Mouse (Mus musculus): ENCODE measurements around the gene Celf2.

Celf2 gene

GRCm38 (mm10) chr2:6923738-6924474 lies 585.5 kb downstream of the Celf2 start:
- DNase-seq (ENCODE audit: low read depth, low spot score): no peak

- no peak for DNase-seq (ENCODE audit: low read depth, low spot score)
Observed at GRCm38 (mm10) chr2:6915386-6915785, 594.0 kb downstream of the Celf2 start.

DNA sequence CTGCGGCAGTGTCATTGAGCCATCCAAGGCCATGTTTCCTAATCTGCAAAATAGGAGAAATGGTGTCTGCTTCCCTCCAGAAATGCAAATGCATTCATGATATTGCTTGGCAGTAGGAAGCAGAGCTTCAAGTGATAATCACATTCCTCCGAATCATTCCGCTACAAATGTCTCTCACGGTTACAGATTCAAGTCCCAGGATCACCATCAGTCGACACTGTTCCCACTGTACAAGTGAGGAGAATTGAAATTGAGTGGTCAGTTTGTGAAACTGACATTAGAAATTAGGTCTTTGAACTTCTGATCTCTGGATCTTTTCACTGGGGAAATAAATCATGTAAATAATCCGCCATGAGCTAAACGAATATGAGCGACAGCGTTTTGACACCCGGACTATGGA lies 596.0 kb downstream of the Celf2 start:
- DNase-seq (ENCODE audit: low read depth, low spot score): no peak

- DNase-seq (ENCODE audit: low read depth, low spot score): no peak
Observed at GRCm38 (mm10) chr2:6911932-6912331, 597.4 kb downstream of the Celf2 start.

DNA sequence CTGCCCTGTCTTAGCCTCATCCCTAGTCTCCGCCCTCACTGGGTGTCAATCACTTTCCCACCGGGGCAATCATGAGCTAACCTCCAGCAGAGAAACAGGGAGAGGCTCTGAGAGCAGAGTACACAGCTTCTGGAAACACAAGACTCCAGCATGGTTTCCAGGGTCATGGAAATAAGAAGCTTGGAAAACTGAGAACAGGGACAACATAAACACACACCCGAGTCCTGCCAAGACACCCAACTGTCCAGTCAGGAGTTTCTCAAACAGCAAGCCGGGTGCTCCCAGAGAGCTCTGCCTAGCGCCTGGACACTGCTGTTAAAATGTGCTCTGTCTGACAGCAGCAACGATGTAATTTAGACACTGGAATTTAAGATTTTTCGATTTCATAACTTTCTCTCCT lies 599.4 kb downstream of the Celf2 start:
- DNase-seq (ENCODE audit: low read depth, low spot score): no peak

- no peak for DNase-seq (ENCODE audit: low read depth, low spot score)
Observed at GRCm38 (mm10) chr2:6904411-6904810, 605.0 kb downstream of the Celf2 start.

DNA sequence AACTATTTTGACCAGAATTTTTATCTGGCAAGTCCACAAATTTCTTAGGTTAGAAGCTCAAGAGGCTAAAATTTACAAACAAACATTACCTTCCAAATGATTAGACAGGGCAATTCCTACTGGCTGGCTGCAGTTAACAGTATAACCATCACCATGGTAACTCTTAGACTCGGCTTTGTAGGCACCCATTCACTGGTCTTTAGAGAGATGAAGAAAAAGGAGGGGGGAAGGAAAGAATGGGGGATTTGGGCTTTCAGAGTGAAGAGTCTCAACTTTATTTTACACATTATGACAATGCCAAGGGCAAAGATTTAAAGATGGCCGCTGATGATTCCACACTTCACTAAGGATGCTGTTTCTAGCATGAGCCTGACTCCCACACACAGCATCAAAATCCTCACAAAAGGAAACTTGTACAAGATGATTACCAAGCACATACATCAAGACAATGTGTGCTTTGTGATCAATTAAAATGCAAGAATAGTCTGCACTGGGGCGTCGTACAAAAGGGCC lies 606.1 kb downstream of the Celf2 start:
- DNase-seq (ENCODE audit: low read depth, low spot score): no peak

DNA sequence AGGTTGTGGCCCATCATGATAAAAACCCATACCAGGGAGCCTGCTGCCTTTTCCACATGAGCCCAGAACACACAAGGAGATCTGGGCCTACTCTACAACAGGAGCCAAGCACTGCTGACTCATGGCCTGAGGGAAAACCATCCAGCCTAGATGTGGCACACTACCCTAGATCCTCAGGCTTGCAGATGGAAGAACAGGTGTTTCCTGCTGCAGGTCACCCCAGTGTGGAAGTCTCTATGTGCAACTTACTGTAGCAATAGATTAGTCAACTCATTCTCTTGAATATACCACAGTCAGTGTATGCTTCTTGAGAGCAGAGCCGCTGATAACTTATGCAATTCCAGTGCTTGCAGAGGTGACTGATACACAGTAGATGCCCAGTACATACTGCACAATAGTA lies 612.5 kb downstream of the Celf2 start:
- DNase-seq (ENCODE audit: low read depth, low spot score): no peak

- DNase-seq (ENCODE audit: low read depth, low spot score): no peak
Observed at GRCm38 (mm10) chr2:6893597-6893996, 615.8 kb downstream of the Celf2 start.

DNA sequence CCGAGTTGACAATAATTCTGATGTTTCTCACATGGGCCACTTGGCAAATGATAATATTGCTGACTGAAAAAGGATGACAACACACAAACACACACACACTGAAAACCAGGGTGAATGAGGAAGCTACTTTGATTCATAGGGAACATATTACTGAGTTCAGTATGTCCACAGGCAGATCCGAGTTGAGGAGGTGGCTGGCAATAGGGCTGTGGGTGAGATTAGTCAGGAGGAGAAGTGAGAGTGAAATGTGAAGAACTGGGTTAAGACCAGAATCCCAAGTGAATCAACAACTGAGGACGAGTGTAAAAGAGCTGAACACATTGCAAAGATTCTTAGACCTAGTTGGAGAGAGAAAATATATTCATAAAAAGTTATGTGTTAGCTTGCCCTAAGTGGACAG lies 616.3 kb downstream of the Celf2 start:
- no peak for DNase-seq (ENCODE audit: low read depth, low spot score)

GRCm38 (mm10) chr2:6884796-6885711 lies 624.3 kb downstream of the Celf2 start:
- DNase-seq (ENCODE audit: low read depth, low spot score): no peak

- DNase-seq (ENCODE audit: low read depth, low spot score): no peak
Observed at GRCm38 (mm10) chr2:6883996-6884795, 625.2 kb downstream of the Celf2 start.

GRCm38 (mm10) chr2:6882236-6882885 lies 627.0 kb downstream of the Celf2 start:
- DNase-seq (ENCODE audit: low read depth, low spot score): no peak

DNA sequence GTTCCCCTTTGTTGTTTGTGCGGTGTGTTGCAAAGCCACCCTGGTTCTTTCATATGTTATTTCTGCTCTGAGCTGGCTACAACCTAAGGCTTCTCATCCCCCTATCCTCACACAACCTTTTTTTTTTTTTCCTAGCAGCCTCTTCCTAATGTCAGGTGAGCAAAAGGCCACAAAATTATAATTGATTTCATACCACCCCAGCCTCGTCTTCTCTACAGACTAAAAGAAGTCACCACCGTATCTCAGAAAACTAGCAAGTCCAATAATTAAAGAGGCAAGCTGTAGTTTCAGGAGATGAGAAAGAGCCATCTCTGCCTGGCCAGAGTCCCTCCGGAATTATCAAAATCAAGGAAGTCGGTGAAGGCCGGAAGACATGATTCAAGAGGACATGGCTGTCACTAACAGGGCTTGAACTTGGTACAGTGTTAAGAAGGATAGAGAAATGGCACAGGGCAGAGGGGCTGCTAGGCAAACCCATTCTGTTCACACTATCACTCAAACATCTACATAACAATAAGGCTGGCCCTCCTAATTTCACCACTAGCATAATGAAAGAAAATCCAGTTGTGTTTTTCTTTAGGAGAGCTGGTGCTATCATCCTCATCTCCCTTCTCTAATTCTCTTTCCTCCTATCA lies 628.3 kb downstream of the Celf2 start:
- no peak for DNase-seq (ENCODE audit: low read depth, low spot score)

- DNase-seq (ENCODE audit: low read depth, low spot score): no peak
Observed at GRCm38 (mm10) chr2:6877094-6877493, 632.3 kb downstream of the Celf2 start.

DNA sequence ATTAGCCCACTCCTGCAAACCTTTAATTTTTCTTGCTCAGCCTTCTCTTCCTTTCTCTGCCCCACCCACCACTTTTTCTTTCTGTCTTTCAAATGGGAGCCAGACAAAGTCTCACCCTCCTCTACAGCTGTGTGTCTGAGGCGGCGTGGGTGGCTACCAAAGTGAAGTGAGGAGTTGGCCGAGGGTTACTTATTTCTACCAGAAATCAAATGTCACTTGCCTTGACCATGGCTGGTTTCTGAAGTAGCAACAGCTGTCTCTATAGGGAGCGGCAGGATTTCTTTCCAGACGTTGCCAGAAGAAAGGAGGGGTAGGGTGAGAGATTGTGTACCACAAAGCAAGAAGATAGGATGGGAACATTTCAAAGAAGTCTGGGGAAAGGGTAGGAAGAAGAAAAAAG lies 632.8 kb downstream of the Celf2 start:
- DNase-seq (ENCODE audit: low read depth, low spot score): no peak

DNA sequence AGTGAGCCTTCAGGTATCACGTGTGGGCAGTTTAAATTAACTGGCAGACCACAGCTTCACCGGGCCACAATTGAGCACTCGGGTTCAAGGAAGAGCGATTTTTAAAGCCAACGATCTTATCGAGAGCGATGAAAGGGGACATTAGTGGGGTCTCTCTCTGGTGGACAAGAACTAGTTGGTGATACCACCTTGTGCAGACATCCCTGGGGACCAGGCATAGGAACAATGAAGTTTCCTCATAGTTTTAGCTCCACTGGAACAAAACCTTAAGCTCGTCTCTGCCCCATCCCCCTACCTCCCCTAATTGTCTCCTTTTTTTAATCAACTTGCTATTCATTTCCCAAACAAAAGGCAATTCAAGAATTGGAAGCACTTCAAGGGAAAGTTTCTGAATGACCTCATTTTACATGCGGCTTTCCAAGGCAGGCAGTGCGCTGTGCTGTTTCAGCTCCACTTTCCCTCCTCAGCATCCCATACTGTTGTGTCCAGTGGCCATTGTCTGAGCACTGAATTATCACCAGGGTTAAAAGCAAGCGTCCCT lies 634.2 kb downstream of the Celf2 start:
- DNase-seq (ENCODE audit: low read depth, low spot score): no peak

- DNase-seq (ENCODE audit: low read depth, low spot score): no peak
Observed at GRCm38 (mm10) chr2:6874266-6874955, 635.0 kb downstream of the Celf2 start.

GRCm38 (mm10) chr2:6873711-6874110 lies 635.7 kb downstream of the Celf2 start:
- DNase-seq (ENCODE audit: low read depth, low spot score): no peak

GRCm38 (mm10) chr2:6872894-6873255 lies 636.5 kb downstream of the Celf2 start:
- no peak for DNase-seq (ENCODE audit: low read depth, low spot score)
